Mouse (Mus musculus) limb, embryonic 13.5 days (tissue): ENCODE measurements at regions not wholly inside any gene's neighbourhood (a gene's known extent, or its start where the extent isn't known, plus 50 kb on each side); places are given as distances from the start of the nearest gene placed in this dataset.

Source experiments
- ATAC-seq: fragments of 200-750 bp; cut with Nextera tagmentation; 2 replicates; pipeline ENCODE4 v1.8.0; 2017; ENCODE audit warnings: low read depth, moderate number of reproducible peaks, moderate TSS enrichment; ENCODE audit not compliant: low FRiP score
- H3K27ac ChIP-seq: fragments of 300-500 bp; sonication (generic); 2 replicates; pipeline ENCODE4 v1.5.1; 2015; ENCODE audit warnings: inconsistent platforms, mild to moderate bottlenecking, moderate library complexity
- H3K27me3 ChIP-seq: fragments of 300-500 bp; sonication (generic); 2 replicates; pipeline ENCODE4 v1.6.1; 2015; ENCODE audit warnings: mild to moderate bottlenecking, inconsistent platforms
- H3K36me3 ChIP-seq: fragments of 300-500 bp; sonication (generic); 2 replicates; pipeline ENCODE4 v1.6.1; 2015; ENCODE audit warnings: inconsistent platforms, mild to moderate bottlenecking, moderate library complexity
- H3K4me1 ChIP-seq: fragments of 300-500 bp; sonication (generic); 2 replicates; pipeline ENCODE4 v1.6.1; 2015; ENCODE audit warnings: inconsistent platforms
- H3K4me2 ChIP-seq: fragments of 300-500 bp; sonication (generic); replicated peaks from 2 replicates; pipeline ENCODE4 v1.6.1; 2015; ENCODE audit warnings: inconsistent platforms, mild to moderate bottlenecking, moderate library complexity
- H3K4me3 ChIP-seq: fragments of 300-500 bp; sonication (generic); 2 replicates; pipeline ENCODE4 v1.5.1; 2015; ENCODE audit warnings: moderate library complexity, mild to moderate bottlenecking, inconsistent platforms
- H3K9ac ChIP-seq: fragments of 300-500 bp; sonication (generic); 2 replicates; pipeline ENCODE4 v1.6.1; 2015; ENCODE audit warnings: mild to moderate bottlenecking, inconsistent platforms
- H3K9me3 ChIP-seq: fragments of 300-500 bp; sonication (generic); 2 replicates; pipeline ENCODE4 v1.6.1; 2016; ENCODE audit warnings: inconsistent platforms
- WGBS: fragments of 180-500 bp; shearing (Covaris S2); methylation state at CpG from one replicate; pipeline ENCODE4 v1.1.7; 2015; 5-methylcytosine and 5-hydroxymethylcytosine counted together

- no peaks in the 10 kb centered on the region for H3K27me3 ChIP-seq
- H3K27ac ChIP-seq = no peak overlapping the region
- no peaks in the 10 kb centered on the region for H3K36me3 ChIP-seq
- ATAC-seq = no peak
- peaks cover 10% of the 10 kb centered on the region; the same call in 1 of the 2 replicates for H3K4me1 ChIP-seq
- no peaks in the 10 kb centered on the region for H3K9me3 ChIP-seq
- H3K4me2 ChIP-seq = no peak overlapping the region
- H3K4me3 ChIP-seq = no peak overlapping the region
- H3K9ac ChIP-seq = no peak overlapping the region
Observed at GRCm38 (mm10) chr14:14640557-14640956, 61.5 kb upstream of the Slc4a7 start.

DNA sequence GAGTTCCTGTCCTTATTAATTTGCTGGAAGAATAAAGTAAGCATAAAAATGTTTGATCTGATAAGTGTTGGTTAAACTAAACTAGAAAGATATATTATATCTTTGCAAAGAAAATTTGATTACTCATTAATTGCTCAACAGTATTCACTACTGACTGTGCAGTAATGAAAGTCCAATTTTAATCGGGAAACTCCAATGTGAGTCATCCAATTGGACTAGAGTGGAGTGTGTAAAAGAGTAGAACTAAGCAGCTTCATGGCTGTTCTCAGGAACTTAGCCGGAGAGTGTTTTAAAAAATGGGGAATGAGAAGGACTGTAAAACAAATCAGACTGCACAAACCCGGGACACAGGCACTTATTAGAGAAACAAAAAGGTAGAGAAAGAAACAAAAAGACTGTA is 58.5 kb upstream of the Slc4a7 start:
- no peaks in the 10 kb centered on the region for H3K27me3 ChIP-seq
- no peaks in the 10 kb centered on the region for H3K36me3 ChIP-seq
- H3K27ac ChIP-seq = no peak overlapping the region
- no peak overlapping the region for H3K4me2 ChIP-seq
- ATAC-seq = no peak
- 85% methylated on average over 3 of the region's 3 CpGs for WGBS
- H3K9ac ChIP-seq = no peak overlapping the region
- peaks cover 10% of the 10 kb centered on the region; the same call in 1 of the 2 replicates for H3K4me1 ChIP-seq
- H3K9me3 ChIP-seq = no peaks in the 10 kb centered on the region
- no peak overlapping the region for H3K4me3 ChIP-seq

DNA sequence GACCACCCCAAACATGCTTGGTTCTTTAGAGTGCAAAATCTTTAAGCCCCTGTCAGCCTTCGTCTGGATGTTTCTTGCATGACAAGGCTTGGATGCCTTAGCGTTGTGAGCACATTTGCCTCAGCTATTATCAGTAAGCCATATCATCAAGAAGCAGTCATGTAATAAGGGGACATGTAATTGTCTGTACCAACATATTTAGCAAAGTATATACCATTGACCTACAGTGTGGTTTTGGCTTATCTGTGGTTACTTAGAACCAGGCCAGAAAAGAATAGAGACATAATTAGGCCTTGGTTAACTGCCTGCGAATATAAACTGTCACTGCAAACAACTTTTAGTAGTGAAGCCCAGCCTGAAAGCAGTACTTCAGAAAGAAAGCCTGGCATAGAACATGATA is 57.0 kb upstream of the Slc4a7 start:
- H3K9ac ChIP-seq = no peak overlapping the region
- H3K27ac ChIP-seq = no peak overlapping the region
- no peak overlapping the region for H3K4me2 ChIP-seq
- H3K9me3 ChIP-seq = no peaks in the 10 kb centered on the region
- no peak for ATAC-seq
- H3K36me3 ChIP-seq = no peaks in the 10 kb centered on the region
- H3K27me3 ChIP-seq = no peaks in the 10 kb centered on the region
- 74% methylated on average over 3 of the region's 3 CpGs for WGBS
- H3K4me1 ChIP-seq = no peaks in the 10 kb centered on the region
- no peak overlapping the region for H3K4me3 ChIP-seq
